10 mouse cellular contexts compared by ENCODE assay signal in the genomic region with DNA sequence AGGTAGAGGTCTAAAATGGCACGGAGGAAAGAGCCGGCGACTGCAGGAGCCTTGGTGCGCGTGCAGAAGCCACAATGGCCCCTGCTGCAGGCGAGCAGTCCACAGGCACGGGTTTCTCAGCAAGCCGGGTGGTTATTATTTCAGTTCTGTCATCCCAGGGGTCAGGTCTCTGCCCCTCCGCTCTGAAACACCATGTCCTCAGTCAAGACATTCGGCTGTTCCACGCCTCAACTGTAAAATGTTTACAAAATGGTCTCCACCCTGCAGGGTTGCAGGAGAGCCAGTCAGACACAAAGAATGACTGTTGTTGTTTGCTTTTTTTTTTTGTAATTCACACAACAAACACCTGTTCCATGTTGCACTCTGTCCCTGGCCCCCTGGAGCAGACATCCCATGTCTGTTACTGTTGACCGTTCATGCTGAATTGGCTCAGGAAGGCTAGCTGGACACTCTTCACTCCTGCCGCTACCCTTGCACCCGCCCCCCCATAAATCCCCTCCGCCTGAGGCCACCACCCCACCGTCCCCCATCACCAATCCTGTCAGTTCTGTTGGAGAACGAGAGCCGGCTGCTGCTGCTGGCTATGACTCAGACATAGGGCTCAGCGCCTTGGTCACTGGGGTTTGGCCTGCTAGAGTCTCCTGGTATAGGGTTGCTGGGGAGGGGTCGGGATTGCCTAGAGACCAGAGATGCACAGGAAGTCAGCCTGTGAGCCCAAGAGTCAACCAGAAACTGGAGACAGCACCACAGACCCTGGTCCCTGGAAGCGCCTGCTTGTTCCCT. TPM values are rescaled to one million over a fixed set of nuclear protein-coding genes. Genes with fewer than 3 reads are reported as not detected.
DNase-seq lines count a peak whose midpoint lies in the region; ATAC-seq lines count a peak whose summit lies in the region.
"Had no signal": no experiment of that assay in that cellular context is flagged by ENCODE, and none has a peak within 500 bp of the region (broad histone marks: within the 10 kb centered on the region; RNA-seq: fewer than 3 reads in every experiment).

No protein-coding gene starts in this region.

- ATAC-seq in lung, embryonic 15.5 days (ENCODE audit: borderline replicate concordance, extremely low read depth, low FRiP score, low TSS enrichment), result peak; percentile 25; the same call in 1 of the 2 replicates
- no peak for ATAC-seq in embryonic facial prominence, embryonic 15.5 days (ENCODE audit: insufficient number of reproducible peaks, low FRiP score, low TSS enrichment, low read depth)
- ATAC-seq in neural tube, embryonic 13.5 days (ENCODE audit: low read depth), result no peak

- H3K4me1 ChIP-seq in lung, embryonic 15.5 days, result peaks cover 78% of the 10 kb centered on the region
- H3K4me1 ChIP-seq in embryonic facial prominence, embryonic 15.5 days, result peaks cover 84% of the 10 kb centered on the region
- peaks cover 65% of the 10 kb centered on the region for H3K4me1 ChIP-seq in neural tube, embryonic 13.5 days (replicated peaks)

- peak overlapping the region; percentile 13 for H3K27ac ChIP-seq in lung, embryonic 15.5 days
- 0 out of 2 replicates have a peak overlapping the region, but pooled peaks have one; percentile 30 for H3K27ac ChIP-seq in embryonic facial prominence, embryonic 15.5 days (replicated peaks)
- peak overlapping the region; percentile 18; the same call in 1 of the 2 replicates for H3K27ac ChIP-seq in neural tube, embryonic 13.5 days (replicated peaks)

- WGBS in lung, embryonic 15.5 days, result 22% methylated on average over 21 of the region's 21 CpGs
- 32% methylated on average over 21 of the region's 21 CpGs for WGBS in embryonic facial prominence, embryonic 15.5 days
- WGBS in neural tube, embryonic 13.5 days, result 20% methylated on average over 21 of the region's 21 CpGs

- peak overlapping the region; percentile 17; the same call in 1 of the 2 replicates for H3K4me2 ChIP-seq in lung, embryonic 15.5 days
- no peak overlapping the region for H3K4me2 ChIP-seq in embryonic facial prominence, embryonic 15.5 days (replicated peaks)
- peak overlapping the region; percentile 30 for H3K4me2 ChIP-seq in neural tube, embryonic 13.5 days

- intact Hi-C loops in left cerebral cortex, postnatal 36 days (cut with DNase I), result loop anchor here (5.0 kb wide), 1 partner anchor 34 kb away; a partner anchor contains a TSS

- H3K27me3 ChIP-seq in lung, embryonic 15.5 days, result peaks cover 5% of the 10 kb centered on the region
- no peaks in the 10 kb centered on the region for H3K27me3 ChIP-seq in embryonic facial prominence, embryonic 15.5 days
- H3K27me3 ChIP-seq in neural tube, embryonic 13.5 days, result no peaks in the 10 kb centered on the region

- H3K4me3 ChIP-seq in lung, embryonic 15.5 days, result no peak overlapping the region
- H3K4me3 ChIP-seq in embryonic facial prominence, embryonic 15.5 days (replicated peaks), result no peak overlapping the region
- no peak overlapping the region for H3K4me3 ChIP-seq in neural tube, embryonic 13.5 days

- DNase-seq in lung, postnatal 25 days (ENCODE audit: low spot score), result no peak
- DNase-seq in kidney, postnatal 14 days, result peak; percentile 61
- no peak for DNase-seq in urinary bladder, postnatal 4 days (ENCODE audit: low spot score in 2 of 2)
- no peak for DNase-seq in left cerebral cortex, postnatal 36 days (ENCODE audit: low spot score in 2 of 2)
- no peak for DNase-seq in adrenal gland, postnatal 36 days
- DNase-seq: adrenal gland, postnatal 10 days; cerebellum, adult 9-11 months had no signal

- H3K9ac ChIP-seq in lung, embryonic 15.5 days, result no peak overlapping the region
- H3K9ac ChIP-seq in embryonic facial prominence, embryonic 15.5 days, result no peak overlapping the region
- H3K9ac ChIP-seq in neural tube, embryonic 13.5 days, result peak overlapping the region; percentile 38; the same call in 1 of the 2 replicates

- H3K36me3 ChIP-seq in lung, embryonic 15.5 days, result no peaks in the 10 kb centered on the region
- no peaks in the 10 kb centered on the region for H3K36me3 ChIP-seq in embryonic facial prominence, embryonic 15.5 days
- H3K36me3 ChIP-seq in neural tube, embryonic 13.5 days, result no peaks in the 10 kb centered on the region

- no peaks in the 10 kb centered on the region for H3K9me3 ChIP-seq in lung, embryonic 15.5 days
- H3K9me3 ChIP-seq in embryonic facial prominence, embryonic 15.5 days (replicated peaks), result no peaks in the 10 kb centered on the region
- H3K9me3 ChIP-seq in neural tube, embryonic 13.5 days, result no peaks in the 10 kb centered on the region

RNA-seq across cellular contexts. Expression of a gene that starts 33.3 kb away (rescaled TPM):
- polyA plus RNA-seq in lung, embryonic 15.5 days (2015; fragmentation: Nextera tagmentation; extraction: Ambion mirVana), result 9.6 and 12.6 TPM in 2 replicates
- polyA plus RNA-seq in embryonic facial prominence, embryonic 15.5 days (2015; fragmentation: Nextera tagmentation; extraction: Ambion mirVana), result 11.1 and 12.0 TPM in 2 replicates
- 17.0 and 17.1 TPM in 2 replicates for polyA plus RNA-seq in neural tube, embryonic 13.5 days (2015; fragmentation: Nextera tagmentation; extraction: Ambion mirVana)
- 10 to 100 TPM; 64.1 to 87.6 TPM for total RNA-seq in left cerebral cortex, postnatal 36 days (2021)
- 10 to 100 TPM; 25.9 to 30.2 TPM for total RNA-seq in adrenal gland, postnatal 36 days (2021)
